Mouse (Mus musculus): ENCODE measurements around the gene Serac1. TPM values are rescaled to one million over a fixed set of nuclear protein-coding genes. Genes with fewer than 3 reads are reported as not detected.

Gene Serac1
- 12.6 and 13.7 TPM in 2 replicates for polyA plus RNA-seq (2015; fragmentation: Nextera tagmentation; extraction: Ambion mirVana)

DNA sequence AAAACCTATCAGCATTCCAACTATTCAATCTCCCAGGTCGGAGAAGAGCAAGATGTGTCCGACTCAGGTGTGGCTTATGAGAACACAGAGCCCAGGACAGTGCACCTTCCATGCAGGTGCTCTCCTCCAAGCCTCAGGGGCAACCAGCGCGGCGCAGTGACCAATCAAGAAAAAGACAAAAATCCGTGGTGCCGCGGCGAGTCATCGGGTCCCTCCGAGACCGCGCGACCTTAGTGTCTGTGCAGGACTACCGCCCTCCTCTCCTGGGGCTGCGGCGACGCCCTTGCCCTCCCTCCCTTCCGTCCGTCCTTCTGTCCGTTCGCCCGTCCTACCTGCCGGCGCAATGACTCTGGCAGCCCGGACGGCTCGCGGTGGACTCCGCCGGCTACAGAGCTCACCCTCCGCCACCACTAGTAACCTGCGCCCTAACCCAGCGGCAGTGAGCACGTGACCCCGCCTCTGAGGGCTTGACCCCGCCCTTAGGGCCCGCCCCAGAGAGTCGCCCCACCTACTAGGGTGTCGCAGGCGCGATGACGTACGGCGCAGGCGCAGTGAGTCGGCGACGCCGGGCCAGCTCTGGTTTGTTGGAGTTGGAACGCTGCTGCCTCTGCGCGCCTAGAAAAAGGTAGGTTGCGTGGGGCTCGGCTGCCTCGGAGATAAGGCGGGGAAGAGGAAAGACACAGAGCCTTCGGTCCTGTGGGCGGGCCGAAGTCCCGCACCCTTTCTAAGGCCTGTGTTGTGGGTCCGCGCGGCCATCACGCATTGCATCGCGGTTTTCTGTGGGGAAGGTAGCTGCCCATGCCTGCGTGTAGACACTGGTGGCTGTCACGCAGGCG lies at the start of gene Serac1, which contains the start of gene Gtf2h5:
TSS of gene Serac1 (minus strand) at position 455 of the 836 bp plus-strand sequence.
TSS of gene Gtf2h5 (plus strand) at position 500 of the 836 bp plus-strand sequence.
- Histone ChIP-seq H3K36me3 (ENCODE audit: control insufficient read depth, insufficient read depth, low read length) (peaks cover 1% of the 10 kb centered on the region; the same call in 1 of the 2 replicates), H3K4me3 (ENCODE audit: low read depth, low read length) (peak within 1 kb of the TSS; percentile 75), H3K27ac (ENCODE audit: low read length) (peak within 1 kb of the TSS; percentile 88), H3K4me2 (ENCODE audit: low read length) (peak within 1 kb of the TSS; percentile 70), H3K9me3 (replicated peaks; ENCODE audit: control insufficient read depth, low read length, poor library complexity, severe bottlenecking) (no peaks in the 10 kb centered on the region), H3K4me1 (ENCODE audit: control insufficient read depth, insufficient read depth, low read length) (peaks cover 21% of the 10 kb centered on the region), H3K9ac (ENCODE audit: low read depth, low read length) (peak within 1 kb of the TSS; percentile 88), H3K27me3 (ENCODE audit: control insufficient read depth, insufficient read depth, low read depth, low read length) (no peaks in the 10 kb centered on the region)
- ATAC-seq: peak; percentile 94
- WGBS: under 1% methylated on average over 70 of the region's 70 CpGs

DNA sequence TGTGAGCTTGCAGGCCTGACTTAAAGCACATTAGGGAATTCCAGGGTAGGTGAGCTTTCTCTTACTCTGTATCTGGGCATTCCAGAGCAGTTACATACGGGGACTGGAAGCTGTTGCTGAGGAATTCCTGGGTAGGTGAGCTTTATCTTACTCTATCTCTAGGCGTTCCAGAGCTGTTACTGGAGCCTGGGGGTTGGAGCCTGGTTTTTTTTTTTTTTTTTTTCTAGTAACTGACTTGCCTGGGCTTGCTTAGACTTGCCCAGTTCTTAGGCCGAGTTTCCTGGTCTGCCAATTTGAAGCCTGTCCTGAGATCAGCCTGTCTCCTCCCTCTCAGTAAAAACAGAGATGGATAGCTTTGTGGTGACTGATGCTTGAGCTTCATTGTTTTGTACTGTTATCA lies 48.5 kb upstream of the Serac1 start:
- H3K27me3 ChIP-seq (ENCODE audit: control insufficient read depth, insufficient read depth, low read depth, low read length): no peaks in the 10 kb centered on the region
- 0 out of 2 replicates have a peak, but pooled peaks cover 3% of the 10 kb centered on the region for H3K36me3 ChIP-seq (ENCODE audit: control insufficient read depth, insufficient read depth, low read length)
- no peak overlapping the region for H3K27ac ChIP-seq (ENCODE audit: low read length)
- H3K4me1 ChIP-seq (ENCODE audit: control insufficient read depth, insufficient read depth, low read length): no peaks in the 10 kb centered on the region
- H3K9ac ChIP-seq (ENCODE audit: low read depth, low read length): no peak overlapping the region
- 72% methylated on average over 3 of the region's 3 CpGs for WGBS
- ATAC-seq: no peak
- H3K9me3 ChIP-seq (replicated peaks; ENCODE audit: control insufficient read depth, low read length, poor library complexity, severe bottlenecking): no peaks in the 10 kb centered on the region
- H3K4me2 ChIP-seq (ENCODE audit: low read length): no peak overlapping the region
- H3K4me3 ChIP-seq (ENCODE audit: low read depth, low read length): no peak overlapping the region

DNA sequence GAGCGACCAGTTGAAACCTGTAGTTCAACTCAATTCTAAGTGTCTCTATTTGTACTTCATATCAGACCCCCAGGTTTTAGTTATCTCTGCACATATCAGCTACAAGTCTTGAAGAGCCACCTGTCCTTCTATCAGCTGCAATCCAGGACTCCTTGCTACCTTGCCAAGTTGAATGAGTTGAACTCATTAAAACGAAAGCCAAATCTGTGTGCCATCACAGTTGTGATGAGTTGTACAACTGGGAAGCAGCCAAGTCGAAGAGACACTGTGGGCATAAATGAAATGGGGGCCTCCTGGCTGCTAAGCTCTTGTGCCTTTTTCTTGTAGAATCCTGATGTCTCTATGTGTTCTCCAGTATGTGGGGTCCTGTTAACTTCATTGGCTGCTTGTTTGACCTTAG lies 45.9 kb upstream of the Serac1 start:
- H3K9me3 ChIP-seq (replicated peaks; ENCODE audit: control insufficient read depth, low read length, poor library complexity, severe bottlenecking): no peaks in the 10 kb centered on the region
- peaks cover 10% of the 10 kb centered on the region for H3K36me3 ChIP-seq (ENCODE audit: control insufficient read depth, insufficient read depth, low read length)
- H3K4me1 ChIP-seq (ENCODE audit: control insufficient read depth, insufficient read depth, low read length): no peaks in the 10 kb centered on the region
- H3K27ac ChIP-seq (ENCODE audit: low read length): no peak overlapping the region
- H3K27me3 ChIP-seq (ENCODE audit: control insufficient read depth, insufficient read depth, low read depth, low read length): no peaks in the 10 kb centered on the region
- H3K4me2 ChIP-seq (ENCODE audit: low read length): no peak overlapping the region
- no peak overlapping the region for H3K9ac ChIP-seq (ENCODE audit: low read depth, low read length)
- no peak for ATAC-seq
- 94% methylated on average over 3 of the region's 3 CpGs for WGBS
- no peak overlapping the region for H3K4me3 ChIP-seq (ENCODE audit: low read depth, low read length)

DNA sequence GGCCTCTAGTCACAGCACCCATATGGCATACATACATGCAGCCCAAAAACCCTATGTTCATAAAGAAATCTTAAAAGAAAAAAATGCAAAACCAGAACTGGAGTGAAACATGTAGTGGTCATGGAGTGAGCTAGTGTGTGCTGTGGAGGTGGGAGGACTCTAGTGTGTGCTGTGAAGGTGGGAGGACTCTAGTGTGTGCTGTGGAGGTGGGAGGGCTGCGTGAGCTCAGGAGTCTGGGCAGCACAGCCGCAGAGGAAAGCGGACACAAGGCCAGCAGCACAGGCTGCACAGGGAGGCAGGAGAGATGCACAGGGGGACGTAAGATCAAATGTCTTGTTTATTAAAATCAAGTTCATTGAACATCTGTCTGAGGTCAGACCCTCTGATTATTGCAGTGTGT lies 44.2 kb upstream of the Serac1 start:
- Histone ChIP-seq H3K36me3 (ENCODE audit: control insufficient read depth, insufficient read depth, low read length) (peaks cover 10% of the 10 kb centered on the region), H3K4me1 (ENCODE audit: control insufficient read depth, insufficient read depth, low read length) (no peaks in the 10 kb centered on the region), H3K4me2 (ENCODE audit: low read length) (no peak overlapping the region), H3K9me3 (replicated peaks; ENCODE audit: control insufficient read depth, low read length, poor library complexity, severe bottlenecking) (no peaks in the 10 kb centered on the region), H3K27me3 (ENCODE audit: control insufficient read depth, insufficient read depth, low read depth, low read length) (no peaks in the 10 kb centered on the region), H3K4me3 (ENCODE audit: low read depth, low read length) (no peak overlapping the region), H3K27ac (ENCODE audit: low read length) (no peak overlapping the region), H3K9ac (ENCODE audit: low read depth, low read length) (no peak overlapping the region)
- WGBS: 93% methylated on average over 4 of the region's 4 CpGs
- ATAC-seq: no peak

DNA sequence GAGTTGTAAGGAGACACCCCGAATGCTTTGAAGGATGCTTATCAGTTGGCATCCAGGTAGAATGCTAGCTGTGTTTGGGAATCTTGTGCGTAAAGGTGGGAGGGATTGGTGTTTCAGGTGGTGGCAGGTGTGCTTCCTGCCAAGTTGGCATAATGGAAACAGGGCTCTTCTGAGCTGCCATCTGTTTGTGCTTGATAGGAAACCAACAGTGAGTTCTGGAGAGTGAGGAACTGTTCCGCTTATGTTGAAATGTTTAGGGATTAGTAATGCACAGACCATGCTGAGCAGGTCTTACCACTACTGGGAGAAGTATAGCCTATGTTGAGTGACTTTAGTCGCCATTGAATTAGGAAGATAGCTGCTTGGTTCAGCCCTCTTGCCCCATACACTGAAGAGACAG lies 39.3 kb upstream of the Serac1 start:
- Histone ChIP-seq H3K27ac (ENCODE audit: low read length) (no peak overlapping the region), H3K36me3 (ENCODE audit: control insufficient read depth, insufficient read depth, low read length) (peaks cover 10% of the 10 kb centered on the region), H3K4me1 (ENCODE audit: control insufficient read depth, insufficient read depth, low read length) (no peaks in the 10 kb centered on the region), H3K4me2 (ENCODE audit: low read length) (no peak overlapping the region), H3K9ac (ENCODE audit: low read depth, low read length) (no peak overlapping the region), H3K4me3 (ENCODE audit: low read depth, low read length) (no peak overlapping the region), H3K27me3 (ENCODE audit: control insufficient read depth, insufficient read depth, low read depth, low read length) (no peaks in the 10 kb centered on the region), H3K9me3 (replicated peaks; ENCODE audit: control insufficient read depth, low read length, poor library complexity, severe bottlenecking) (no peaks in the 10 kb centered on the region)
- 90% methylated on average over 4 of the region's 4 CpGs for WGBS
- ATAC-seq: no peak

DNA sequence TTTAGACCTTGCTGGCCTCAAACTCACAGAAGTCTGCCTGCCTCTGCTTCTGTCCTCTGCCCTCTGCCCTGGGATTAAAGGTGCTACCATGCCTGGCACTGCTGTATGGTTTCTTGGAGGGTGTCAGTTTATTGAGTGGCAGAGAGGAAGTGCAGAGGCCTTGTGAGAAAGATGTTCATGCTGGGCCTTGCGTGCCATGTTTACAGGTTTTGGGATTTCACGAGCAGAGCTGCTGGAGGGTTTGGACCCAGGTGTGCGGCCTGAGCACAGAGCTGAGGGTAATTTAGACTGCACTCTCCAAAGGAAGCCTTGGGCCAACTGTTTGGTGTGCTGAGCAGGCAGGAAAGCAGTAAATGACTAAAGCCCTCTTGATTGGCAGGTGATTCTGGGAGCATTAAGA lies 38.4 kb upstream of the Serac1 start:
- Histone ChIP-seq H3K27me3 (ENCODE audit: control insufficient read depth, insufficient read depth, low read depth, low read length) (no peaks in the 10 kb centered on the region), H3K9ac (ENCODE audit: low read depth, low read length) (no peak overlapping the region), H3K4me2 (ENCODE audit: low read length) (no peak overlapping the region), H3K36me3 (ENCODE audit: control insufficient read depth, insufficient read depth, low read length) (peaks cover 10% of the 10 kb centered on the region), H3K9me3 (replicated peaks; ENCODE audit: control insufficient read depth, low read length, poor library complexity, severe bottlenecking) (no peaks in the 10 kb centered on the region), H3K4me1 (ENCODE audit: control insufficient read depth, insufficient read depth, low read length) (no peaks in the 10 kb centered on the region), H3K27ac (ENCODE audit: low read length) (no peak overlapping the region), H3K4me3 (ENCODE audit: low read depth, low read length) (no peak overlapping the region)
- no peak for ATAC-seq
- 84% methylated on average over 3 of the region's 3 CpGs for WGBS

DNA sequence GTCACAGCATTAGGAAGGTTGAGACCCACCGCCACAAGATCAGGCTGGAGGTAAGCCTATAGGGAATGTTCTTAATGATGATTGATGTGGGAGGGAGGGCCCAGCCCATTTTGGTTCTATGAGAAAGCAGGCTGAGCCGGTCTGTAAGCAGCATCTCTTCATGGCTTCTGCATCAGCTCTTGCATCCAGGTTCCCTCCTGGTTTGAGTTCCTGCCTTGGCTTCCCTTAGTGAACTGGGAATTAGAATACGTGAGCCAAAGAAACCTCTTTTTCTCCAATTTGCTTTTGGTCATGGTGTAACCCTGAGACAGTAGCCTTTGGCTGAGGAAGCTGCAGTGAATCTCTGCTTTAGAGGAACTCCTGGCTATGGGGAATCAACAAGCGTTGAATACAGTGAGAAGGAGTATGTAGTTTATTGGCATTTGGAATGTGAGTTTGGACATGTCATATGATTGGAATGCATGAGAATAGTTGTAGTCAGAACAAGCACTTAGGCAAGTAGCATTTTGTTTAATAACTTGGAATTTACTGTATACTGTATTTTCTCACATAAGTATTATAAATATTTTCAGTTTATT lies 37.7 kb upstream of the Serac1 start:
- H3K27me3 ChIP-seq (ENCODE audit: control insufficient read depth, insufficient read depth, low read depth, low read length): no peaks in the 10 kb centered on the region
- no peaks in the 10 kb centered on the region for H3K4me1 ChIP-seq (ENCODE audit: control insufficient read depth, insufficient read depth, low read length)
- H3K36me3 ChIP-seq (ENCODE audit: control insufficient read depth, insufficient read depth, low read length): peaks cover 3% of the 10 kb centered on the region
- H3K9ac ChIP-seq (ENCODE audit: low read depth, low read length): no peak overlapping the region
- ATAC-seq: no peak
- H3K9me3 ChIP-seq (replicated peaks; ENCODE audit: control insufficient read depth, low read length, poor library complexity, severe bottlenecking): no peaks in the 10 kb centered on the region
- WGBS: 69% methylated on average over 4 of the region's 4 CpGs
- H3K4me2 ChIP-seq (ENCODE audit: low read length): no peak overlapping the region
- no peak overlapping the region for H3K4me3 ChIP-seq (ENCODE audit: low read depth, low read length)
- H3K27ac ChIP-seq (ENCODE audit: low read length): no peak overlapping the region

DNA sequence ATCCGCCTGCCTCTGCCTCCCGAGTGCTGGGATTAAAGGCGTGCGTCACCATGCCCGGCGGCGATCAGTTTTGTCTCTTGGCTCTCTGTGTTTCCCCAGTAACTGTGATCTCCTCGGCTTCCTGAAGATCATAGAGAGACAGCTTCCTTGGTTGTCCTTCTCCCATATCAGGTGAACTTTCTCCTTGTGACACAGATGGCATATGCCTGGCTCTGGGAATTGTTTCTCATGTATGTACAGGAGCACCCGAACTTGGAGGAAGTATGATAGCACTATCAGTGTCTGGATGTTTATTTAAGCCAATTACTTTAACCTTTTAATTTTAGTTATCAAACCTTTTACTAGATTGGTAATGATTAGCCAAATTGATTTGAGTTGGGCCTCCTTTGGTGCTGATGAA lies 35.5 kb upstream of the Serac1 start:
- Histone ChIP-seq H3K4me3 (ENCODE audit: low read depth, low read length) (no peak overlapping the region), H3K27me3 (ENCODE audit: control insufficient read depth, insufficient read depth, low read depth, low read length) (no peaks in the 10 kb centered on the region), H3K4me2 (ENCODE audit: low read length) (no peak overlapping the region), H3K36me3 (ENCODE audit: control insufficient read depth, insufficient read depth, low read length) (no peaks in the 10 kb centered on the region), H3K9ac (ENCODE audit: low read depth, low read length) (no peak overlapping the region), H3K9me3 (replicated peaks; ENCODE audit: control insufficient read depth, low read length, poor library complexity, severe bottlenecking) (no peaks in the 10 kb centered on the region), H3K27ac (ENCODE audit: low read length) (no peak overlapping the region), H3K4me1 (ENCODE audit: control insufficient read depth, insufficient read depth, low read length) (0 out of 2 replicates have a peak, but pooled peaks cover 4% of the 10 kb centered on the region)
- ATAC-seq: no peak
- 94% methylated on average over 9 of the region's 9 CpGs for WGBS

DNA sequence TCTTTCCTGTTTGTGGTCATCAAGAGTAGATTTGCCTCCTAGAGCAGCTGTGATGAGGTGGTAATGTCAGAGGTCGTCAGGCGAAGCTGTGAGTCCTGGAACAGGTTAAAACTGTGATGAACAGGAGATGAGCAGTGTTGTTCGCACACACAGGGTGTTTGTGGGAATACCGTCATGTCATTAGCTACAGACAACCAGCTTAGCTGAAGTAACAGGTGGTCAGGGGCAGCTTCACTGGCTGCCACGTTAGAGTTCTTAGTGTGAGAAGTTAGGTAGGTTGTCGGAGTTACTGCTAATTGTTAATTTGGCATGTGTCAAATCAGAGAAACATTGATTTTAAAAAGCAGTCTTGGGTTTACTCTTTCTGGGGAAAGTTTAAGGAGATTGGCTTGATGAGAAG lies 34.1 kb upstream of the Serac1 start:
- Histone ChIP-seq H3K27ac (ENCODE audit: low read length) (no peak overlapping the region), H3K4me3 (ENCODE audit: low read depth, low read length) (no peak overlapping the region), H3K4me1 (ENCODE audit: control insufficient read depth, insufficient read depth, low read length) (peaks cover 17% of the 10 kb centered on the region), H3K4me2 (ENCODE audit: low read length) (no peak overlapping the region), H3K36me3 (ENCODE audit: control insufficient read depth, insufficient read depth, low read length) (no peaks in the 10 kb centered on the region), H3K9me3 (replicated peaks; ENCODE audit: control insufficient read depth, low read length, poor library complexity, severe bottlenecking) (no peaks in the 10 kb centered on the region), H3K9ac (ENCODE audit: low read depth, low read length) (no peak overlapping the region), H3K27me3 (ENCODE audit: control insufficient read depth, insufficient read depth, low read depth, low read length) (no peaks in the 10 kb centered on the region)
- no peak for ATAC-seq
- WGBS: 88% methylated on average over 6 of the region's 6 CpGs

Measured in midbrain, embryonic 16.5 days (tissue).